Mouse (Mus musculus) limb, embryonic 13.5 days (tissue): ENCODE measurements around the gene Rab31. TPM values are rescaled to one million over a fixed set of nuclear protein-coding genes. Genes with fewer than 3 reads are reported as not detected.

Source experiments
- ATAC-seq: fragments of 200-750 bp; cut with Nextera tagmentation; 2 replicates; pipeline ENCODE4 v1.8.0; 2017; ENCODE audit warnings: low read depth, moderate number of reproducible peaks, moderate TSS enrichment; ENCODE audit not compliant: low FRiP score
- H3K27ac ChIP-seq: fragments of 300-500 bp; sonication (generic); 2 replicates; pipeline ENCODE4 v1.5.1; 2015; ENCODE audit warnings: inconsistent platforms, mild to moderate bottlenecking, moderate library complexity
- H3K27me3 ChIP-seq: fragments of 300-500 bp; sonication (generic); 2 replicates; pipeline ENCODE4 v1.6.1; 2015; ENCODE audit warnings: mild to moderate bottlenecking, inconsistent platforms
- H3K36me3 ChIP-seq: fragments of 300-500 bp; sonication (generic); 2 replicates; pipeline ENCODE4 v1.6.1; 2015; ENCODE audit warnings: inconsistent platforms, mild to moderate bottlenecking, moderate library complexity
- H3K4me1 ChIP-seq: fragments of 300-500 bp; sonication (generic); 2 replicates; pipeline ENCODE4 v1.6.1; 2015; ENCODE audit warnings: inconsistent platforms
- H3K4me2 ChIP-seq: fragments of 300-500 bp; sonication (generic); replicated peaks from 2 replicates; pipeline ENCODE4 v1.6.1; 2015; ENCODE audit warnings: inconsistent platforms, mild to moderate bottlenecking, moderate library complexity
- H3K4me3 ChIP-seq: fragments of 300-500 bp; sonication (generic); 2 replicates; pipeline ENCODE4 v1.5.1; 2015; ENCODE audit warnings: moderate library complexity, mild to moderate bottlenecking, inconsistent platforms
- H3K9ac ChIP-seq: fragments of 300-500 bp; sonication (generic); 2 replicates; pipeline ENCODE4 v1.6.1; 2015; ENCODE audit warnings: mild to moderate bottlenecking, inconsistent platforms
- H3K9me3 ChIP-seq: fragments of 300-500 bp; sonication (generic); 2 replicates; pipeline ENCODE4 v1.6.1; 2016; ENCODE audit warnings: inconsistent platforms
- WGBS: fragments of 180-500 bp; shearing (Covaris S2); methylation state at CpG from one replicate; pipeline ENCODE4 v1.1.7; 2015; 5-methylcytosine and 5-hydroxymethylcytosine counted together
- polyA plus RNA-seq: library from polyadenylated mRNA; unstranded; fragments of >200 nt; fragmentation: Nextera tagmentation; extraction: Ambion mirVana; gene quantifications from 2 replicates; pipeline ENCODE4 v1.2.1, GENCODE M21; 2015

Gene Rab31
- polyA plus RNA-seq, 1 experiment from 2014 or later, result 61.6 TPM

GRCm38 (mm10) chr17:65683731-65684130 is 88.8 kb downstream of the Rab31 start:
- 86% methylated on average over 2 of the region's 2 CpGs for WGBS
- H3K4me1 ChIP-seq, result peaks cover 10% of the 10 kb centered on the region
- no peaks in the 10 kb centered on the region for H3K9me3 ChIP-seq
- H3K27me3 ChIP-seq, result no peaks in the 10 kb centered on the region
- no peak overlapping the region for H3K4me3 ChIP-seq
- H3K4me2 ChIP-seq, result no peak overlapping the region
- H3K27ac ChIP-seq, result no peak overlapping the region
- no peaks in the 10 kb centered on the region for H3K36me3 ChIP-seq
- H3K9ac ChIP-seq, result no peak overlapping the region
- no peak for ATAC-seq

- H3K27me3 ChIP-seq, result no peaks in the 10 kb centered on the region
- no peaks in the 10 kb centered on the region for H3K36me3 ChIP-seq
- no peak overlapping the region for H3K4me3 ChIP-seq
- H3K4me1 ChIP-seq, result peaks cover 10% of the 10 kb centered on the region
- 83% methylated on average over 3 of the region's 3 CpGs for WGBS
- H3K27ac ChIP-seq, result no peak overlapping the region
- no peak overlapping the region for H3K9ac ChIP-seq
- no peak for ATAC-seq
- H3K9me3 ChIP-seq, result no peaks in the 10 kb centered on the region
- no peak overlapping the region for H3K4me2 ChIP-seq
Observed at GRCm38 (mm10) chr17:65683316-65683715, 89.2 kb downstream of the Rab31 start.

GRCm38 (mm10) chr17:65682071-65682680 is 90.4 kb downstream of the Rab31 start:
- no peaks in the 10 kb centered on the region for H3K27me3 ChIP-seq
- no peak for ATAC-seq
- H3K36me3 ChIP-seq, result no peaks in the 10 kb centered on the region
- H3K9ac ChIP-seq, result no peak overlapping the region
- H3K27ac ChIP-seq, result no peak overlapping the region
- no peak overlapping the region for H3K4me3 ChIP-seq
- WGBS, result 84% methylated on average over 5 of the region's 5 CpGs
- H3K4me2 ChIP-seq, result no peak overlapping the region
- no peaks in the 10 kb centered on the region for H3K9me3 ChIP-seq
- H3K4me1 ChIP-seq, result peaks cover 10% of the 10 kb centered on the region

- Histone ChIP-seq H3K4me1 (peaks cover 10% of the 10 kb centered on the region), H3K36me3 (no peaks in the 10 kb centered on the region), H3K4me3 (no peak overlapping the region), H3K9me3 (no peaks in the 10 kb centered on the region), H3K4me2 (no peak overlapping the region), H3K27me3 (no peaks in the 10 kb centered on the region), H3K9ac (no peak overlapping the region), H3K27ac (no peak overlapping the region)
- 86% methylated on average over 6 of the region's 6 CpGs for WGBS
- no peak for ATAC-seq
Observed at GRCm38 (mm10) chr17:65681516-65681915, 91.0 kb downstream of the Rab31 start.

GRCm38 (mm10) chr17:65680801-65681412 is 91.6 kb downstream of the Rab31 start:
- Histone ChIP-seq H3K4me3 (no peak overlapping the region), H3K9ac (no peak overlapping the region), H3K27ac (no peak overlapping the region), H3K4me2 (no peak overlapping the region), H3K27me3 (no peaks in the 10 kb centered on the region), H3K4me1 (peaks cover 10% of the 10 kb centered on the region), H3K9me3 (no peaks in the 10 kb centered on the region), H3K36me3 (no peaks in the 10 kb centered on the region)
- 83% methylated on average over 2 of the region's 2 CpGs for WGBS
- no peak for ATAC-seq

GRCm38 (mm10) chr17:65679806-65680446 is 92.6 kb downstream of the Rab31 start:
- no peaks in the 10 kb centered on the region for H3K27me3 ChIP-seq
- no peaks in the 10 kb centered on the region for H3K9me3 ChIP-seq
- 32% methylated on average over 14 of the region's 14 CpGs for WGBS
- no peaks in the 10 kb centered on the region for H3K36me3 ChIP-seq
- peak overlapping the region; percentile 35 for H3K4me2 ChIP-seq
- no peak overlapping the region for H3K4me3 ChIP-seq
- ATAC-seq, result peak; percentile 58; the same call in 1 of the 2 replicates
- peak overlapping the region; percentile 65; the same call in 1 of the 2 replicates for H3K27ac ChIP-seq
- H3K4me1 ChIP-seq, result peaks cover 10% of the 10 kb centered on the region
- H3K9ac ChIP-seq, result no peak overlapping the region

- H3K9me3 ChIP-seq, result no peaks in the 10 kb centered on the region
- no peaks in the 10 kb centered on the region for H3K36me3 ChIP-seq
- H3K27ac ChIP-seq, result no peak overlapping the region
- no peak overlapping the region for H3K4me3 ChIP-seq
- H3K9ac ChIP-seq, result no peak overlapping the region
- no peaks in the 10 kb centered on the region for H3K27me3 ChIP-seq
- H3K4me1 ChIP-seq, result peaks cover 10% of the 10 kb centered on the region
- H3K4me2 ChIP-seq, result no peak overlapping the region
- WGBS, result 91% methylated on average over 1 of the region's 1 CpGs
- ATAC-seq, result no peak
Observed at GRCm38 (mm10) chr17:65677742-65678141, 94.8 kb downstream of the Rab31 start.

GRCm38 (mm10) chr17:65676536-65676935 is 96.0 kb downstream of the Rab31 start:
- no peak overlapping the region for H3K9ac ChIP-seq
- WGBS, result 92% methylated on average over 8 of the region's 8 CpGs
- no peaks in the 10 kb centered on the region for H3K36me3 ChIP-seq
- H3K27ac ChIP-seq, result no peak overlapping the region
- no peak overlapping the region for H3K4me2 ChIP-seq
- H3K4me1 ChIP-seq, result peaks cover 10% of the 10 kb centered on the region
- H3K9me3 ChIP-seq, result no peaks in the 10 kb centered on the region
- no peak for ATAC-seq
- H3K4me3 ChIP-seq, result no peak overlapping the region
- no peaks in the 10 kb centered on the region for H3K27me3 ChIP-seq

- no peak for ATAC-seq
- H3K9ac ChIP-seq, result no peak overlapping the region
- H3K4me1 ChIP-seq, result peaks cover 10% of the 10 kb centered on the region
- WGBS, result 58% methylated on average over 3 of the region's 3 CpGs
- no peaks in the 10 kb centered on the region for H3K36me3 ChIP-seq
- no peak overlapping the region for H3K27ac ChIP-seq
- H3K4me2 ChIP-seq, result no peak overlapping the region
- no peaks in the 10 kb centered on the region for H3K27me3 ChIP-seq
- no peak overlapping the region for H3K4me3 ChIP-seq
- H3K9me3 ChIP-seq, result no peaks in the 10 kb centered on the region
Observed at GRCm38 (mm10) chr17:65675985-65676384, 96.6 kb downstream of the Rab31 start.

GRCm38 (mm10) chr17:65674710-65675171 is 97.8 kb downstream of the Rab31 start:
- H3K27ac ChIP-seq, result no peak overlapping the region
- no peak overlapping the region for H3K4me2 ChIP-seq
- H3K9ac ChIP-seq, result no peak overlapping the region
- 70% methylated on average over 1 of the region's 1 CpGs for WGBS
- peaks cover 5% of the 10 kb centered on the region for H3K4me1 ChIP-seq
- no peak overlapping the region for H3K4me3 ChIP-seq
- no peak for ATAC-seq
- H3K27me3 ChIP-seq, result no peaks in the 10 kb centered on the region
- no peaks in the 10 kb centered on the region for H3K36me3 ChIP-seq
- no peaks in the 10 kb centered on the region for H3K9me3 ChIP-seq

GRCm38 (mm10) chr17:65672926-65673325 is 99.6 kb downstream of the Rab31 start:
- H3K9me3 ChIP-seq, result no peaks in the 10 kb centered on the region
- H3K36me3 ChIP-seq, result no peaks in the 10 kb centered on the region
- no peaks in the 10 kb centered on the region for H3K27me3 ChIP-seq
- no peak overlapping the region for H3K27ac ChIP-seq
- 96% methylated on average over 7 of the region's 7 CpGs for WGBS
- no peak overlapping the region for H3K4me2 ChIP-seq
- no peak overlapping the region for H3K4me3 ChIP-seq
- no peak overlapping the region for H3K9ac ChIP-seq
- ATAC-seq, result no peak
- H3K4me1 ChIP-seq, result no peaks in the 10 kb centered on the region

GRCm38 (mm10) chr17:65669061-65669460 is 103.5 kb downstream of the Rab31 start:
- no peaks in the 10 kb centered on the region for H3K27me3 ChIP-seq
- 0 out of 2 replicates have a peak, but pooled peaks cover 4% of the 10 kb centered on the region for H3K36me3 ChIP-seq
- 84% methylated on average over 4 of the region's 4 CpGs for WGBS
- H3K27ac ChIP-seq, result no peak overlapping the region
- no peak overlapping the region for H3K4me2 ChIP-seq
- no peaks in the 10 kb centered on the region for H3K4me1 ChIP-seq
- no peak overlapping the region for H3K4me3 ChIP-seq
- H3K9me3 ChIP-seq, result no peaks in the 10 kb centered on the region
- no peak for ATAC-seq
- H3K9ac ChIP-seq, result no peak overlapping the region
